Mouse (Mus musculus) cerebellum, postnatal 14 days (tissue): ENCODE measurements around the gene Stk17b.
"Not testable (repeated sequence)": the region's sequence is repeated elsewhere in the genome, so short reads cannot be mapped to it uniquely, and the experiment has no call there.

Experiments used
- DNase-seq, 2 experiments: peaks; one replicate each; pipeline ENCODE4 v3.0.0; 2021; ENCODE audit warnings: mixed read lengths in 2 of 2

Stk17b gene

DNA sequence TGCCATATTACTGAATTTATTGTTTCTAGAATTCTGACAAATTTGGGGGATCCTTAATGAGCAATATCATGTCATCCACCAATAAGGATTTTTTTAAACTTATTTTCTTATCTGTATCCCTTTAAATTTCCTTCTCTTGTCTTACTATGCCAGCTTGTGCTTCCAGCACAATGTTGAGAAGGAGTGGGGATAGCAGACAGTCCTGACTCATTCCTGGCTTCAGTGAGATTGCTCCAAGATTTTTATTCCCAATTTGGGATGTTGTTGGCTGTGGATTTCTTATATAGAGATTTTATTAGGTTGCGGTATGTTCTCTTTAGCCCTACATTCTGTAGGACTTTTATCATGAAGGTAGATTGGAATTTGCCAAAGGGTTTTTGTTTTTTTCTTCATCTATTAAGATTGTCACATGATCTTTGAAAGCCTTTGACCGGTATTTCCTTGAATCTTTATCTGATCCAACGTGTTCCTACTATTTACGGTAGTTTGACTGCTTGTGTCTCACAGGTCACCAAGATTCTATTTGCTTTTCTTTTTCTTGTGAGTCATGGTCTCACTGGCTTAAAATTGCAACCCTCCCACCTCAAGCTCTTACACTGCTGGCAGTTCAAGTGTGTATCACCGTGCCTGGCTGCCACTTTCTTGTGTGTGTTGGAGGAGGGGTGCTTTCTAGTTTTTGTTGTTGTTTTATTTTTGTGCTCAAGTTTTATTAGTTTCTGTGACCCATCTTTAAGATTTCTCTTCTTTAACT, 64.2 kb downstream of the Stk17b start:
- no peak for DNase-seq

DNA sequence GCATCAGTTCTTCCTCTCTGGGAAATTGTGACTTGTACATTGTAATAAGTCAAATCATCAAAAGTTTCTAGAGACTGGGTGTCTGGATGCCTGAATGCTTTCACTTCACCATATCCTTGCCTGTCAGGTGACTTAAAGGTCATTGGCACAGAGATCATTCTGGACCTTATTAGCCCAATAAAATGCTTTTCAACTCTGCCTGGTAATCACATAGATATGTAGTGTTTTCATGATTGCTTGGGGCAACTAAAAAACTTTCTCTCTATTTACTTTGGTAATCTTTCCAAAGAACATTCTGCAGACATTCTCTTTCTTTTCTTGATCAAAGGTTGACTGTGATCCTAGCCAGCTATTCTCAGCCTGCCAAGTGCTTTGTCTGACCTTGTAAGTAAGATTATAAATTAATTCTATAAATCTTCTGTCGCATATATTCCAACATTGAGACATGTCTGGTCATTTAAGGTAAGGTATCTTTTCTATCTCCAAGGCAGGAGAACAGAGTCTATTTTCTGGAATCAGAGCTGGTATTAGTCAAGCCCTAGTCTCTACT, 69.0 kb downstream of the Stk17b start:
- DNase-seq = no peak

- peak; percentile 7 to 64 for DNase-seq
Measured at GRCm38 (mm10) chr1:53715446-53715845, 69.6 kb downstream of the Stk17b start.

- DNase-seq = not testable (repeated sequence)
Measured at GRCm38 (mm10) chr1:53713383-53713782, 71.6 kb downstream of the Stk17b start.

DNA sequence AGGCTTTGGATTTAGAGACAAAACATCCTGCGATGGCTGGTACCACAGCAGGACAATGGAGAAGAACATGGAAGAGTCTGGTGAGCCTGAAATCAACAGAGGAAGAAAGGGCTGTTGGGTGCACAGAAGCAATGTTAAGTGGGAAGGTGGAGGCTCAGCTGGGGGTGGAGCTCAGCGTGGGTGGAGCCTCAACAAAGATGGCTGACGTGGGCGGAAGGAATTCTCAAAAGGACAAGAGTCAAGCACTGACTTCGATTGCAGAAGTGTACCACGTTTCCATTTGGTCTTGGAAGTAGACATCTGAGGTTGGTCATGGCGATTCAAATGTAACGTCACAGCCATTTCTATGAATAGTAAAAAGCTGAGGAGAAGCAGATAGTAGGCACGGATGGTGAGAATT, 74.0 kb downstream of the Stk17b start:
- no peak for DNase-seq

DNA sequence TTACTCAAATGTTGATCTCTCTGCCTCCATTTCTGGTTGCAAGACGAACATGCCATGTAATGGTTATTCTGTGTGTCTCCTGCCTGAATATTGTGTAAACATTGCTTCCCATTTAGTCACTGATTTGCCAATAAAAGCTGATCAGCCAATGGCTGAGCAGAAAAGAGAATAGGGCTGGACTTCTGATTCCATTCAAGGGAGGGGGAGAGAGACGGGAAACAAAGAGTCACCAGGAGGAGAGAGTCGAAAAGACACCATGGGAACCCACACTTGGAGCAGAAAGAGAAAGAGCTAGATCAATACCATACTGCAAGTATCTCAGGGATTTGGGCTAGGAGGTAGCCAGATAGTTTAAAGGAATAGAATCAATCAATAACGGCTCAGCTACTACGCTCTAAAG, 75.4 kb downstream of the Stk17b start:
- DNase-seq = not testable (repeated sequence)

DNA sequence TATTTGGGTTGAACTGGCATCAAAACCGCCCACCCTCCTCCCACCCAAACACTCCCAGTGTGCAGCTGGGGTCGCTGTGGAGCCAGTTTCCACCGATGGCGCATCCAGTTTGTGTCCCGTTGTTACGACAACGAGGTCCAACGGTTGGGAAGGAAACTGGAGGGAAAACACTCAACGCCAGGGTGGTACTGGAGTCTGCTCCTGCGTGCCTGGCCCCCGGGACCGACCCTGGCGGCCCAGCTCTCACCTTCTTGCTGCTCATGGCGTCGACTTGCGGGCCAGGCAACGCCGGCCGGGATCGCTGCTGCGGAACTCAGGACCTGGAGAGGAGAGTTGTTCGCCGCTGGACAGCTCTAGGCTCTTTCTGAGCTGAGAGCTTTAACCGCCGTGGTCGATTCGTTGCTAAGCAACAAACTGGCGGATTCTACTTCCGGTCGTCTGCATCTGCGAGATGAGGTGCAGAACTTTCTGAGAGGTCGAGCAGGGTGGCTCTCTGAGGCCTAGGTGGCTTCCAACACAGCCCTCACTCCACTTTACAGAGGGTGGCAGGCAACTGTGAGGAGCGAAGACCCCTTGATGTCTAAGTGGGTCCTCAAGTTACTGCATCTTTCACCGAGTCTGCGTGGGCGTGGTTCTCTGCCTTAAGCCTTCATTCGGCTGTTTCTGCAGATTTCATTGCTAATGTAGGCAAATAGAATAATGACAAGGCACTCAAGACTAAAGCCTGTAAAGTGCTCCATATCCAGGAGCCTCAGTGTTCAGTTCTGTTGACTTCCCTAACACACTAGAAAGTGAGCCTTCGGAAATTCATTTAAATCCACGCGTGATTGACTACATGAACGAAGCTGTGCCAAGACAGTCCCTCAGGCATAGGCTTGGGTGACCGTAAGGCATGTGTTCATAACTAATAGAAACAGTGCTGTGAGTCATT, 78.3 kb downstream of the Stk17b start, which contains the start of gene Dnah7a:
TSS of gene Dnah7a (minus strand) at position 354 of the 931 bp plus-strand sequence.
- peak; percentile 56 to 68 for DNase-seq
